Mouse (Mus musculus) lung, postnatal 0 days (tissue): ENCODE results near the gene Hoxb6. TPM values are rescaled to one million over a fixed set of nuclear protein-coding genes. Genes with fewer than 3 reads are reported as not detected.
A peak's percentile ranks its signal among the peaks of the same experiment; 100 is the strongest.

Source experiments
- ATAC-seq: fragments of 200-750 bp; cut with Nextera tagmentation; 2 replicates; pipeline ENCODE4 v1.8.0; 2017; ENCODE audit warnings: moderate library complexity
- DNase-seq: peaks from one replicate; pipeline ENCODE4 v3.0.0-alpha.2; 2016; ENCODE audit warnings: low spot score
- H3K27ac ChIP-seq: fragments of 300-500 bp; sonication (generic); 2 replicates; pipeline ENCODE4 v1.5.1; 2014; ENCODE audit warnings: antibody characterized with exemption, mild to moderate bottlenecking, low read length, mixed read lengths
- H3K27me3 ChIP-seq: fragments of 300-500 bp; sonication (generic); replicated peaks from 2 replicates; pipeline ENCODE4 v1.6.1; 2014; ENCODE audit warnings: low read length, mixed read lengths; ENCODE audit not compliant: insufficient read depth
- H3K36me3 ChIP-seq: fragments of 300-500 bp; sonication (generic); 2 replicates; pipeline ENCODE4 v1.6.1; 2014; ENCODE audit warnings: low read length, mixed read lengths; ENCODE audit not compliant: insufficient read depth
- H3K4me1 ChIP-seq: fragments of 300-500 bp; sonication (generic); 2 replicates; pipeline ENCODE4 v1.6.1; 2014; ENCODE audit warnings: antibody characterized with exemption, low read depth, low read length, mixed read lengths; ENCODE audit not compliant: insufficient read depth
- H3K4me2 ChIP-seq: fragments of 300-500 bp; sonication (generic); replicated peaks from 2 replicates; pipeline ENCODE4 v1.6.1; 2014; ENCODE audit warnings: low read depth, mild to moderate bottlenecking, low read length, moderate library complexity, mixed read lengths
- H3K4me3 ChIP-seq: fragments of 300-500 bp; sonication (generic); 2 replicates; pipeline ENCODE4 v1.5.1; 2014; ENCODE audit warnings: low read depth, low read length
- H3K9ac ChIP-seq: fragments of 300-500 bp; sonication (generic); replicated peaks from 2 replicates; pipeline ENCODE4 v1.6.1; 2014; ENCODE audit warnings: low read depth, mild to moderate bottlenecking
- H3K9me3 ChIP-seq: fragments of 300-500 bp; sonication (generic); 2 replicates; pipeline ENCODE4 v1.6.1; 2016; ENCODE audit warnings: low read length, mixed read lengths
- CTCF ChIP-seq: IDR thresholded peaks from 2 replicates; pipeline ENCODE4 v1.5.1; 2016; ENCODE audit warnings: antibody characterized with exemption, mild to moderate bottlenecking
- EP300 ChIP-seq: IDR thresholded peaks from 2 replicates; pipeline ENCODE4 v1.6.1; 2016; ENCODE audit warnings: antibody characterized with exemption, mild to moderate bottlenecking, control low read depth
- WGBS: fragments of 180-500 bp; shearing (Covaris S2); extraction: QIAGEN DNeasy Blood & Tissue Kit; methylation state at CpG from one replicate; pipeline ENCODE4 v1.1.7; 2014; 5-methylcytosine and 5-hydroxymethylcytosine counted together
- polyA plus RNA-seq: library from polyadenylated mRNA; unstranded; fragments of >200 nt; fragmentation: Nextera tagmentation; extraction: Ambion mirVana; gene quantifications from 2 replicates; pipeline ENCODE4 v1.2.1, GENCODE M21; 2015

The Hoxb6 gene
- polyA plus RNA-seq, 1 experiment from 2014 or later, result 7.4 TPM

- WGBS, result under 1% methylated on average over 44 of the region's 49 CpGs
- no peak for TF ChIP-seq EP300
- peak; percentile 49 for TF ChIP-seq CTCF
- H3K9ac ChIP-seq, result peak overlapping the region; percentile 41; the same call in 1 of the 2 replicates
- H3K27me3 ChIP-seq, result peaks cover 57% of the 10 kb centered on the region
- no peaks in the 10 kb centered on the region for H3K4me1 ChIP-seq
- peak overlapping the region; percentile 47 for H3K4me3 ChIP-seq
- peak overlapping the region; percentile 70 for H3K4me2 ChIP-seq
- no peaks in the 10 kb centered on the region for H3K36me3 ChIP-seq
- peak overlapping the region; percentile 40 for H3K27ac ChIP-seq
- H3K9me3 ChIP-seq, result no peaks in the 10 kb centered on the region
- DNase-seq (peak; percentile 79), ATAC-seq (peak; percentile 69)
These were observed 8.1 kb upstream of the Hoxb6 start for GRCm38 (mm10) chr11:96284041-96284749.

GRCm38 (mm10) chr11:96284774-96285734, 7.2 kb upstream of the Hoxb6 start:
- TF ChIP-seq CTCF (no peak), EP300 (no peak)
- Histone ChIP-seq H3K4me1 (no peaks in the 10 kb centered on the region), H3K9me3 (no peaks in the 10 kb centered on the region), H3K9ac (0 out of 2 replicates have a peak overlapping the region, but pooled peaks have one; percentile 19), H3K36me3 (no peaks in the 10 kb centered on the region), H3K4me3 (peak overlapping the region; percentile 47), H3K27me3 (peaks cover 52% of the 10 kb centered on the region), H3K27ac (peak overlapping the region; percentile 40; the same call in 1 of the 2 replicates), H3K4me2 (peak overlapping the region; percentile 70)
- ATAC-seq (peak; percentile 30), DNase-seq (peak; percentile 26)
- under 1% methylated on average over 33 of the region's 37 CpGs for WGBS

GRCm38 (mm10) chr11:96285771-96286738, 6.2 kb upstream of the Hoxb6 start, which contains the start of gene Hoxb7:
TSS of gene Hoxb7 (plus strand) at chr11:96286623.
- Histone ChIP-seq H3K4me3 (peak within 1 kb of the TSS; percentile 47), H3K9ac (no peak within 1 kb of the TSS; the same call in 1 of the 2 replicates), H3K4me2 (peak within 1 kb of the TSS; percentile 70), H3K4me1 (no peaks in the 10 kb centered on the region), H3K9me3 (no peaks in the 10 kb centered on the region), H3K27me3 (peaks cover 45% of the 10 kb centered on the region), H3K27ac (peak within 1 kb of the TSS; percentile 28; the same call in 1 of the 2 replicates), H3K36me3 (no peaks in the 10 kb centered on the region)
- 2% methylated on average over 43 of the region's 43 CpGs for WGBS
- TF ChIP-seq EP300 (no peak), CTCF (no peak)
- DNase-seq, result peak; percentile 43
- 0 out of 2 replicates have a peak, but pooled peaks have one; percentile 27 for ATAC-seq

- DNase-seq (no peak), ATAC-seq (no peak)
- Histone ChIP-seq H3K27ac (no peak overlapping the region), H3K27me3 (peaks cover 46% of the 10 kb centered on the region), H3K4me3 (peak overlapping the region; percentile 47), H3K36me3 (no peaks in the 10 kb centered on the region), H3K4me1 (no peaks in the 10 kb centered on the region), H3K9ac (no peak overlapping the region; the same call in 1 of the 2 replicates), H3K4me2 (peak overlapping the region; percentile 70), H3K9me3 (no peaks in the 10 kb centered on the region)
- TF ChIP-seq CTCF, result no peak
- no peak for TF ChIP-seq EP300
- 1% methylated on average over 55 of the region's 55 CpGs for WGBS
These were observed 5.4 kb upstream of the Hoxb6 start for GRCm38 (mm10) chr11:96286739-96287385.

GRCm38 (mm10) chr11:96287411-96287810, 4.9 kb upstream of the Hoxb6 start:
- no peaks in the 10 kb centered on the region for H3K4me1 ChIP-seq
- peak overlapping the region; percentile 47; the same call in 1 of the 2 replicates for H3K4me3 ChIP-seq
- DNase-seq, result no peak
- TF ChIP-seq CTCF (no peak), EP300 (no peak)
- WGBS, result 9% methylated on average over 9 of the region's 9 CpGs
- H3K9ac ChIP-seq, result no peak overlapping the region
- no peaks in the 10 kb centered on the region for H3K9me3 ChIP-seq
- no peaks in the 10 kb centered on the region for H3K36me3 ChIP-seq
- peak overlapping the region; percentile 70 for H3K4me2 ChIP-seq
- H3K27ac ChIP-seq, result no peak overlapping the region
- H3K27me3 ChIP-seq, result peaks cover 48% of the 10 kb centered on the region
- no peak for ATAC-seq
